Mouse (Mus musculus) macrophage (primary cell): ENCODE data around the gene 9530077C05Rik. TPM values are rescaled to one million over a fixed set of nuclear protein-coding genes. Genes with fewer than 3 reads are reported as not detected.

Source experiments
- H3K27ac ChIP-seq: fragments of 350-480 bp; formaldehyde crosslinking; 2 replicates; pipeline ENCODE4 v1.9.0; 2021
- H3K36me3 ChIP-seq: fragments of 350-480 bp; formaldehyde crosslinking; 2 replicates; pipeline ENCODE4 v1.9.0; 2021; ENCODE audit errors: inconsistent target
- H3K4me3 ChIP-seq: fragments of 350-480 bp; formaldehyde crosslinking; 2 replicates; pipeline ENCODE4 v1.9.0; 2021; ENCODE audit errors: inconsistent target
- H3K79me2 ChIP-seq: fragments of 350-480 bp; formaldehyde crosslinking; 2 replicates; pipeline ENCODE4 v1.9.0; 2021; ENCODE audit errors: inconsistent target
- WGBS: methylation state at CpG from one replicate; pipeline ENCODE4 v1.1.7; 2026; ENCODE audit warnings: inconsistent platforms; ENCODE audit not compliant: missing documents; 5-methylcytosine and 5-hydroxymethylcytosine counted together
- polyA plus RNA-seq: library from polyadenylated mRNA; stranded (reverse); fragments of 250-400 nt; gene quantifications from 3 replicates; pipeline ENCODE4 v1.2.4, GENCODE M21; 2018; ENCODE audit warnings: inconsistent platforms

The 9530077C05Rik gene
- polyA plus RNA-seq, 1 experiment from 2014 or later, result 0.04 TPM

DNA sequence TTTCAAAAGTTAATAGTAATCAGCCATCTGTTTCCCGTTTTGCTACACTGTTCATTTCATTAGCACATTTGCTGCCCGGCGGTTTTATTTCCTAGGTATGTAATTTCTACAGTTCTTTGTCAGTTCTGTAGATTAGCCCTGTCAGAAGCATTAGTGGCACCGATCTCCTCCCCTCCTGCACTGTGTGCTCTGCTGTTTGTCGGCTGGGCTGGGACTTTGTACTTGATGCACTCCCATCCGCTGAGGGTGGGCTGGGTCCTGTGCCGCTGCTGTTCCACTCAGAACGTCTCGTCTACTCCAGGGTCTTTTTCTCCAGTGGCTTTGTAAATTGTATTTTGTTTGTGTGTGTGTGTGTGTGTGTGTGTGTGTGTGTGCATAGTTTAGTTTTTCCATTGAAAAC lies 77.7 kb downstream of the 9530077C05Rik start:
- no peak overlapping the region for H3K4me3 ChIP-seq
- H3K79me2 ChIP-seq, result no peaks in the 10 kb centered on the region
- 93% methylated on average over 9 of the region's 9 CpGs for WGBS
- H3K27ac ChIP-seq, result no peak overlapping the region
- no peaks in the 10 kb centered on the region for H3K36me3 ChIP-seq

Other genes with a start within 250 kb of the 9530077C05Rik start
- gene Zfp872, start 223.4 kb upstream of the 9530077C05Rik start, polyA plus RNA-seq, result not detected in 3 replicates
- gene Zfp809, start 185.8 kb upstream of the 9530077C05Rik start, polyA plus RNA-seq, result 13.0 to 19.3 TPM (median 14.8 TPM) in 3 replicates
- gene Zfp599, start 151.6 kb upstream of the 9530077C05Rik start, polyA plus RNA-seq, result 0.06 to 0.07 TPM in 2 of 3 replicates, not detected in the other
- gene Zfp810, start 103.9 kb upstream of the 9530077C05Rik start, polyA plus RNA-seq, result 4.9 to 7.5 TPM (median 6.3 TPM) in 3 replicates
- 0.66 to 6.4 TPM (median 4.6 TPM) in 3 replicates for gene Anln, start 22.3 kb upstream of the 9530077C05Rik start, polyA plus RNA-seq
- gene Gm17545, start 42.8 kb downstream of the 9530077C05Rik start, polyA plus RNA-seq, result not detected in 3 replicates
- 42.8 to 49.9 TPM (median 44.0 TPM) in 3 replicates for gene Rp9, start 58.2 kb downstream of the 9530077C05Rik start, polyA plus RNA-seq
- gene Bbs9, start 64.2 kb downstream of the 9530077C05Rik start, polyA plus RNA-seq, result 2.5 to 15.5 TPM (median 6.7 TPM) in 3 replicates